Mouse (Mus musculus): Measurements from ENCODE around the gene Zfp715.
"Not testable (repeated sequence)": the region's sequence is repeated elsewhere in the genome, so short reads cannot be mapped to it uniquely, and the experiment has no call there.

Gene Zfp715

GRCm38 (mm10) chr7:43313013-43313428 is at the start of gene Zfp715:
Gene Zfp715, minus strand, starts transcription at chr7:43313294.
- DNase-seq (ENCODE audit: extremely low read depth, insufficient read length, low spot score): peak; percentile 90

DNA sequence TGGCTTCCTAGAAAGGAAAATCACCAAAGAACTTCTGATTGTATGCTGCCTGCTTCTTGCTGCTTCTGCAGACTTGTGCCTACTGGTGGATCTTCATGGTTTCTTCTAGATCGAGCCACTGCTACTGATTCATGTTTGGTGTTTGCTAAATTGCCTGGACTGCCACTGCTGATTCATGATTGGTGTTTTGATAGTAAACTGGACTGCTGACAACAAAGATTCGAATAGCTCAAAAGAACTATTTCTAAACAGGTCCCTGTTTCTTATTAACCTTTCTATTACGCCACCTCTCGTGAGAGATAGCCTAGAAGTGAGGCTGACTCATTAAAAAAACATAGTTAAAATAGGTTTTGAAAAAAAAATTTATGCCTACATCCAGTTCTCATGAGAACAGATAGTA is 48.9 kb upstream of the Zfp715 start:
- no peak for DNase-seq (ENCODE audit: extremely low read depth, insufficient read length, low spot score)

- no peak for DNase-seq (ENCODE audit: extremely low read depth, insufficient read length, low spot score)
These were observed 48.3 kb upstream of the Zfp715 start for GRCm38 (mm10) chr7:43361442-43361841.

GRCm38 (mm10) chr7:43358556-43358955 is 45.5 kb upstream of the Zfp715 start:
- DNase-seq (ENCODE audit: extremely low read depth, insufficient read length, low spot score): no peak

GRCm38 (mm10) chr7:43354893-43355835 is 42.1 kb upstream of the Zfp715 start:
- DNase-seq (ENCODE audit: extremely low read depth, insufficient read length, low spot score): no peak

DNA sequence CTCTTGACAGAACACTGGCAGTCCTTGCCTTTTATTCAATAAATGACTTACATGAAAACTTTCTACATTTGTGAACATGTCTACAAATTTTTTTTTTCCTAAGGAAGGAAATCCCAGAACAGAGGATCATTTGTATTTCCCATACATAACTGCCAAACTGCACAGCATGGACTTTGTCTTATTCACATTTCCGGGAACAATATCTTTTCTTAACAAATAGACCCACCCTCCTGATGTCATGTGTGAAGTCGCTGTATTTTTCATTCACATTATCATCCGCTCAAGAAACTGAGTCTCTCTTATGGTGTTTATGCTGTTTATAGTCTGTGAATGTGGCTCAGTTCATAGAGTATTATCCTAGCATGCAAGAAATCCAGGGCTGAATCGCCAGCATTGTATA is 40.7 kb upstream of the Zfp715 start:
- DNase-seq (ENCODE audit: extremely low read depth, insufficient read length, low spot score): no peak

GRCm38 (mm10) chr7:43353118-43353517 is 40.0 kb upstream of the Zfp715 start:
- no peak for DNase-seq (ENCODE audit: extremely low read depth, insufficient read length, low spot score)

- no peak for DNase-seq (ENCODE audit: extremely low read depth, insufficient read length, low spot score)
These were observed 38.1 kb upstream of the Zfp715 start, which contains the start of gene Siglecf for GRCm38 (mm10) chr7:43351154-43351553. Gene Siglecf, plus strand, starts transcription at chr7:43351341.

DNA sequence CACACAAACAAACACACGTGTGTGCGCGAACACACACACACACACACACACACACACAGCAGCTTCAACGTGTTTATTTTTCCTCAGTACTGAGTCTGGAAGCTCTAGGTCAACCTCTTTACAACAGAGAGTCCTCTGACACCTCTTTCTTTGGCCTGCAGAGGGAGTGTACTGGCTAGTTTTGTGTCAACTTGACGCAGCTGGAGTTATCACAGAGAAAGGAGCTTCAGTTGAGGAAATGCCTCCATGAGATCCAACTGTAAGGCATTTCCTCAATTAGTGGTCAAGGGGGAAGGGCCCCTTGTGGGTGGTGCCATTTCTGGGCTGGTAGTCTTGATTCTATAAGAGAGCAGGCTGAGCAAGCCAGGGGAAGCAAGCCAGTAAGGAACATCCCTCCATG is 36.5 kb upstream of the Zfp715 start:
- not testable (repeated sequence) for DNase-seq (ENCODE audit: extremely low read depth, insufficient read length, low spot score)

DNA sequence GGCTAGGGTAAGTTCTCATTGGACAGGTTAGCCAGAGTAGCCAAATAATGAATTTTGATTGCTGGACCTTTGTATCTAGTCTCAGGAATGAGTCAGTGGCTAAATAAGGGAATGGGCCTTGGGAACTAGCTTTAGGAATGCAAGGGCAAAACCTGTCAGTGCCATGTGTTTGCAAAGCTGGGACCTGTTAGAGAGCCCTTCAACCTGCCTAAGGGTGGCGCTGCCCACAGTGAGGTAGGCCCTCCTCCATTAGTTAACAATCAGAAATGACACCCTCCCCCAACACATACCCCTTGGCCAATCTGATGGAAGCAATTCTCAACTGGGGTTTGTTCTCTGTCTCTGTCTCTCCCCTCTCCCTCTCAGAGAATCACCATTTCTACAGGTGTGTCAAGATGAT is 33.5 kb upstream of the Zfp715 start:
- no peak for DNase-seq (ENCODE audit: extremely low read depth, insufficient read length, low spot score)

DNA sequence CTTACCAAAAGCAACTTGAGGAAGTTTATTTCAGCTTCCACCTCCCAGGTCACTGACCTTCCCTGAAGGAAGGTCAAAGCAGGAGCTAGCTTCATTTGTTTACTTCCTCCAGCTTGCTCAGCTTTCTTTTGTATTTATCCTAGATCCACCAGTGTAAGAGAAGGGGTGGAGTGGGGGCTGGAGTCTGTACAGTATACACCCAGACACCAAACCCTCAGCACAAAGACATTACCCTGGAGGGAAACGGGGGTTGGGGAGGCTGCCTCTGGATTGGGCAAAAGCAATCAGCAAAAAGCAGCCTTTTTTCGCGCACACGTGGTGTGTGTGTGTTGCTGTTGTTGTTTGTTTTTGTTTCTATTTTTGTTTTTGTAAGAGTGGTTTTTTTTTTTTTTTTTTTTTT is 33.1 kb upstream of the Zfp715 start:
- no peak for DNase-seq (ENCODE audit: extremely low read depth, insufficient read length, low spot score)

DNA sequence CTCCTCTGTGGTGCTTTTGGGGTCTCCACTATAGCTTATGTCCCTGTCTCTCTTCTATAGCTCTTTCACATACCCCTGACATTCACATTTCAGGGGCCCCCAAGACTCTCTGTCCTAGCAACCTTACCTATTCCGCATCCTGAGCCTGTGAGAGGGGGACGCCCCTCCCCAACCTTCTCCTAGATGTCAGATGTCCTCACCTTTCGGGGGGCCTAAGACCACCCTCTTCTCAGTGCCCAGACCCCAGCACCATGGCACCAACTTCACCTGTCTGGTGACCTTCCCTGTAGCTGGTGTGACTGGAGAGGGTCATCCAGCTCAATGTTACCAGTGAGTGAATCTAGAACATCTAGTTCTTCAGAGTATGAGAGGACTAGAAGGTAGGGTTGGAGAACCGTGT is 31.4 kb upstream of the Zfp715 start:
- no peak for DNase-seq (ENCODE audit: extremely low read depth, insufficient read length, low spot score)

DNA sequence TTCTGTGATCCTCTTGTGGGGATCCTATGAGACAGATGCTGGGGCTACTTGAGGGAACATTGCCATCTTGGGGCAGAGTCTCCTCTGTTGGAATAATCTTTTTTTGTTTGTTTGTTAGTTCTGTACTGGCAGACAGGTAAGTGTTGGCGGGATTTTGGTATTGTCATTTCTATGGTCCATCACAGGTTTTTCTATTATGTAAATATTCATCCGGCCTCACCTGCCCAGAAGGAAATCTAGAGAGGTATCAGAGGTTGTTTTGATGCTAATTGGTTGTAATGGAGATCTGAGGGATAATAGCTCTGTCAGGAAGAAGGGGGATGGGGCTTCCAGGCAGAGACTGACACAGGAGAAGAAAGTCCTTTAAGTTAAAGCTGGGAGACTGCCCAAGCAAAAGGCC is 30.9 kb upstream of the Zfp715 start:
- no peak for DNase-seq (ENCODE audit: extremely low read depth, insufficient read length, low spot score)

DNA sequence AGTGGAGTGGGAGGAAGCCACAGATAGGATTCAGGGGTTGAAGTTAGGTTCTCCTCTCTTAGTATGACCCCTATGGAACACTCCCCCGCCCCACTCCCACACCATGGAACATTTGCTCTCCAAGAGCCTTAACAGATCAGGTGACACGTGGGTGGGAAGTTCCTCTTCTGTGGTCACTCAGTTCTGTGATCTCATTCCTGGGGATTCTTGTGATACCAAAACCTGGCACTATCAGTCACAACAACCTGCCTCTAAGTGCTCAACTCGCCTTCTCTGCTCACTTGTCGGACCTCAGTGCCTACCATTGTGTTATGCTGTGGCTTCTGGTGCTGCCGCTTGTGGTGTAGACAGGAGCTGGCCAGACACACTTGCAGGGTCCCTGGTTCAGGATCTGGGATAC is 30.1 kb upstream of the Zfp715 start:
- no peak for DNase-seq (ENCODE audit: extremely low read depth, insufficient read length, low spot score)

- DNase-seq (ENCODE audit: extremely low read depth, insufficient read length, low spot score): no peak
These were observed 27.7 kb upstream of the Zfp715 start for GRCm38 (mm10) chr7:43340771-43341170.

DNA sequence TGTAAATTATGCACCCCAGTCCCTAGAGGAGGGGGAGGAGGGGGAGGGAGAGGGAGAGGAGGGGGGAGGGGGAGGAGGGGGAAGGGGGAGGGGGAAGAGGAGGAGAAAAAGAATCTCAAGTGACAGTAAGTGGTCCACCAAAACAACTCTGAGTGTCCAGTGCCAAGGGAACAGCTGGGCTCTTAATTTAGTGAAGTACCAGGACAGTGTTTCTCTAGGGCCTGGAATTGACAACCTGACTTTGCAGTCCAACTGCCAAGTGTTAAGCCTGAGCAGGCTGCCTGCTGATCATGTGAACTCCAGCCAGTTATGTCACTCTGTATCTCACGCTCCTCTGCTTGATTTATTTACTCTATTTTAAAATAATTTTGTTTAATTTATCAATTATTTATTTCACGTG is 20.8 kb upstream of the Zfp715 start:
- DNase-seq (ENCODE audit: extremely low read depth, insufficient read length, low spot score): no peak

DNA sequence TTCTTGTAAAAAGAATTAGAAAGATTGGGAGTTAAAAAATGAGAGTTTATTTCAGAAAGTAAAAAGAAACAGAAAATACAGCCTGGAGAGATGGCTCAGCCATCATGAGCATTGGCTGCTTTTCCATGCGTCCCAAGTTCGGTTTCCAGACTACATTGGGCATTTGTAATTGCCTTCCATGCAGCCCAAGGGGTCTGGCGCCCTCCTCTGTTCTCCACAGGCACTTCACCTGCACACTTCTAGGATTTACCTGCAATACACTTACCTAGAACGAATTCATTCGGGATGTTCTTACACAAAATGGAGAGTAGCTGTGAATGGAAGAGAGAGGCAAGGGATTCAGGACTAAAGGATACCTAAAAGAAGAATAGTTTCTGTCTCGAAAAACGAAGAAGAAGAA is 20.1 kb upstream of the Zfp715 start:
- DNase-seq (ENCODE audit: extremely low read depth, insufficient read length, low spot score): no peak

DNA sequence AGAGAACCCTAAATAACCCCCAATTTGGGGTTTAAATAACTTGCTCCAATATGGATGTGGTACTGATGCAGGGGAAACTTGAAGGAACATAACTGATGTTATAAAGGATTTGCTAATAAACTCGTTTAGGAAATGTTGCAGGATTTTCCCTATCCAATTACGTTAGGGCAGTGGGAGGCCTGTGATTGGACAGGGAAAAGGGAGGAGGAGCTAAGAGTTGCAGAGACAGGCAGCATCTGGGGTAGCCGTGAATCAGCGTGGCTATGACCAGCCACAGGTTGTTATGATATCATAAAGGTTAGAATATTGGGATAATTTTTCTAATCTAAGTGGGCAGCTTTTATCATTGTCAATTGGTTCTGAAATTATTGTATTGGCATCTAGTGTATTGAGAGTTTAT is 15.0 kb upstream of the Zfp715 start:
- no peak for DNase-seq (ENCODE audit: extremely low read depth, insufficient read length, low spot score)

DNA sequence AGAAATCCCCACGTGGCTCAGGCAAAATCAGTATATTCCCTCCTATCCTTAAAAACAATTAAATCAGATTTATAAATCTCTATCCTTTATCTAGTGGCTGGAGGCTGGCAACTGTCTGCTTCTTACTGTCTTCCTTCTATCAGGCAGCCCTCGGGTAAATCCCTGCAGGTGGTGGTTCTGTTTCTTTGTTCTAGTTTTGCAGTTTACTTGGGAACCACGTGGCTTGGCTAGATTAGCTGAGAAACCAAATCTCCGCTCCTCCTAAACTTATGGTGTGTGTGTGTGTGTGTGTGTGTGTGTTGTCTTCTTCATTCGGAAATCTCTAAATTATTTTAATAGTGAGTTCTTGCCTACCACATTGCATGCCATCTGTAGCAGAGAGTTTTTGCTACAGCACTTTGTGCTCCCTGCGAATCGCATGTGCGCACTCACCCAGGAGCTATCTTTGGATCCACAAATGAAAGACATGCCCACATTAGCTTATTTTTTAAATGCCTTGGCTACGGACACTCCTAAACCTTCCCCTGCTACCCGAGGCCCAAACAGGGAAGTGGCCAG is 13.2 kb upstream of the Zfp715 start:
- no peak for DNase-seq (ENCODE audit: extremely low read depth, insufficient read length, low spot score)

GRCm38 (mm10) chr7:43312386-43313012 is 595 bp downstream of the Zfp715 start:
- DNase-seq (ENCODE audit: extremely low read depth, insufficient read length, low spot score): no peak

GRCm38 (mm10) chr7:43311632-43312031 is 1.5 kb downstream of the Zfp715 start:
- DNase-seq (ENCODE audit: extremely low read depth, insufficient read length, low spot score): no peak

GRCm38 (mm10) chr7:43309069-43309468 is 4.0 kb downstream of the Zfp715 start:
- DNase-seq (ENCODE audit: extremely low read depth, insufficient read length, low spot score): no peak

Measured in 3134 (cell line).